Mouse (Mus musculus): ENCODE results near the gene Rps23.
"Not testable (repeated sequence)": the region's sequence is repeated elsewhere in the genome, so short reads cannot be mapped to it uniquely, and the experiment has no call there.

Rps23 gene

DNA sequence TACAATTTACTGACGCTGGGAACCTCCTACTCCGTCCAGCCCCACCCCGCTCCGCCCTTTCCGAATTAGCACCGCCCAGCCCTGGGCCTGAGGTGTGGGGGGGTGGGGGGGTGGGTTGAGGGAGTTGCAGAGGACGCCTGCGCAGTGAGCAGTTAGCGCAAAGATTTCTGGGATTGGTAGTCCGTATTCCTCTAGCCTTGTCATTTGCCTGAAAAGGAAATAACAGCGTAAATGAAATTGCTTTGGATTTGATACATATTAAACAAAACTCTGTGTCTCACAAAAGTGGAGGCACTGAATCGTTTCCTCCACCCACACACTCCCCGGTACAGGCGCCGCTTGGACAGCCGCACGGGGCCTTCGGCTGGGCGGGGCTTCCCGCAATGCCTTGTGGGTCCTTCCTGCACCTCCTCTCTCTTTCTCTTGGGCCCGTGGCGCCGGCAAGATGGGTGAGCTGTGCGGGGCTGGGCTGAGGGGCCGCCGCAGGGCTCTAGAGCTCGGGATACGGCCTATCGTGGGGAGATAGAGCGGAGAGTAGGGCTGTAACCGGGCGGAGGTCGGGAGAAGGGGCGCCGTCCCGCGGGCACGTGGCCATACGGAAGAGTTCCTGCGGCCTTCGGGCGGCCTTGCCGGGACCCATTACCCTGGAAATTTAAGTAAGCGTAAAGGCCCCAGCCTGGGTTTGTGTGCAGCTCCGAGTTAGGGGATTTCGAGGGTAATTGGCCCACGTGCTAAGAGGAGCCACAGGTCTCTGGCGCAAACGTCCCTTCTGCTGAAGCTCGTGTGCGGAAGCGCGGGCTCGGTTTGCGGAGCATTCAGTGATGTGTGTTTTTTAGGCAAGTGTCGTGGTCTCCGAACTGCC lies at the start of gene Rps23:
TSS of gene Rps23 (plus strand) at position 208 of the 862 bp plus-strand sequence.
- peak; percentile 87 for DNase-seq (ENCODE audit: low spot score)

DNA sequence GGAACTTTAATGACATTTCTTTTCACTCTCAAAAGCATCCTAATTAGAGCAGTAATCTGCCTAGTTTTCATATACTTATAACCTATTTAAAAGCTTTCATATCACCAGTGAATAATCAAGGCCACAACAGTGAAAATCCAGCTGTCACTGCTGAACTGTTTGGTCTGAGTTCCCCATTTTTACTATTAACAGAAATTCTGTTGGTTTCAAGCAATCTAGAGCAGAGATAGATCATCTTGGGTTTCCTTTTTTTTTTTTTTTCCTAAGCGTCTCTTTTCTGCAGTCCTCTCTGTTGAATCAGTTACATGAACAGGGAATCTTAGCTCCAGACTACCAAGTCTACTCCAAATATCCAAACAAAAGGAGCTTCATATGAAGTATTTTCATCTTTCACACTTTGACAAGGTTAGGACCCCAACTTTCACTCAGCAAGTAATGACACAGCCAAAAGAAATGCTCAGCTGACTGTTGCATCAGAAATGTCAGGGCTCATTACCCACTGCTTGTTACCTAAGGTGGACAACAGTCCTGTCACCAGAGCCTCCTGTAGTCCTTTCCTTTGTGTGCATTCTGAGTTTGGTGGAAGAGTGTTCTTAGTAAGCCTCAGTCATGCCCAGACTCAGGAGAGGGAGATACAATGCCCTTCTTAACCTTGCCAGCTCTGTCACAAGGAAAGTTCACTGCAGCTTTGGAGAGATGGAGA lies 40.9 kb upstream of the Rps23 start:
- no peak for DNase-seq (ENCODE audit: low spot score)

DNA sequence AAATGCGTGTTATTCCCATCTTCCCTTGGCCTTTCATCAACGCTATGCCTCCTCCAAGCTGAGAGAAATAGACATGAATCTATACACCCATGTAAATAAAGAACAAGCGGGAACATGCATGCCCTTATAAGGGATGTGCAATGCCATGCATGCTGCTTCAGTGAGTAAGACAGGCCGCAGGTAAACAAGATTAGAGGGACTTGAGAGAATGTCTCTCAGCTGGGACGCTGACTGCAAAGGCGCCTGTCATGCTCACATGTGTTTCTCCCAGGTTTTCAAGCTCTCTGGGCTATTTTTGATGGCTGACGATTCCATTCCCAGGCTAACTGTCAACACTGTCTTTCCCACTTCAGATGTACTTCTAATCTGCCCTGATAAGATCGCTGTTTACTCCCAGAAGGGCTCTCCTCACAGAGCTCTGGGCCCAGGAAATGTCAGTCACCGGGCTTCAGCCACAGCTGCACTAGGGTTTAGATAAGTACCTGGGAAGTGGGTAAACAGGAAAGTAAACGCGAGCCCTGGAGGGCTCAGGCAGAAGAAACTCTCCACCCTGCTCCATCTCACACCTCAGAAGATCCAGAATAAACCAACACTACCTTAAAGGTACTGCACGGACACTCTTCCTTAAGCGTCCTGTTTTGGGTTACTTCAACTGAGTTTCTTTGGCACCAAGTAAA lies 36.8 kb upstream of the Rps23 start:
- no peak for DNase-seq (ENCODE audit: low spot score)

DNA sequence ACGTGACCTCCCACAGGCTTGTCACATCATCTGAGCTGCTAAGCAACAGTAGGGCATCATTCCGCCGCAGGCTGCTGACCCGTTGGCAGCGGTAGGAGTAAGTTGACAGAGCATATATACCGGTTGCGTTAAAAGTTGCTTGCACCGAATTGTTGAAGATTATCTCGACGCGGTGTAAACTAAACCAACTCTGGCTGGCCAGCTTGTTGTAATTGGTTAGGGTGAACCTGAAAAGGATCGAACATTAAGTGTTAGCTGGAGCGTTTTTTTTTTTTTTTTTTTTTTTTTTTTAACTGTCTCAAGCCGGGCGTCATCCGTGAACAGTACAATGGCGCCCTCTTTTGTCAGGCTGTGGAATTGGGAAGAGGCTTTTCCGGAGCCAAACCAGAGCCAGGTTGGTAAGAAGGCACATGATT lies 36.2 kb upstream of the Rps23 start:
- peak; percentile 63 for DNase-seq (ENCODE audit: low spot score)

DNA sequence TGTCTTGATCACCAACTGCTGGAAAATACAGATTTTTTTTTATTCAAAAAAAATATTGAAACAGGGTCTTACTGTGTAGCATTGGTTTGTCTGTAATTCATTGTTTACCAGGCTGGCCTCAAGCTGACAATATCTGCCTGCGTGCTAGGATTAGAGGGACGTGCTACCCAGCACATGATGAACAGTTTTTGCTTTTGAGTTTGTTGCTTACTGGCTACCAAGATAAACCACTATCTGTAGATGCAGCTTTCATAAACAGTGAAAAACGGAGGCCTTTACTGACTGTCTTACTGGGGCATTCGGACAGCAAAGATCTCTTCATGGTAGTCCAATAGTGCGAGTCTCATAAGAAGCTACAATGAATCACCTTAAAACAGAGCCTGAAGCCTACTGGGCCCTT lies 32.6 kb upstream of the Rps23 start:
- no peak for DNase-seq (ENCODE audit: low spot score)

DNA sequence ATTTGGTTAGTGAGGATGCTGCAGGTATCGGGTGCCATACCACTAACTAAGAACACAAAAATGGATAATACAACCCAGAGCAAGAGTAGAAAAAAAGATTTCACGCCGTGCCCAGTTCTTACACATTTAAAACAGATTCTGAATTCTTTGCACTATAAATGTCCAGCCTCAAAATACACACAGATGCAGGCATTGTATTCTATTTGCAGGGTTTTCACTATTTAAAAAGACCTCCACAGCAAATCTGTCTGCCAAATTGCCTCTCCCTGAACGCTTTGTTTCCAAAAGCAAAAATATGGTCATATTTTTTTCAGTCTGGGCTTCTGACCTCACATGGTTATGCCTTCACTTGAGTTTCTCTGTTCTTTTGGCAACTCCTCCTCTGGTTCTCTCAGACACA lies 27.9 kb upstream of the Rps23 start:
- no peak for DNase-seq (ENCODE audit: low spot score)

DNA sequence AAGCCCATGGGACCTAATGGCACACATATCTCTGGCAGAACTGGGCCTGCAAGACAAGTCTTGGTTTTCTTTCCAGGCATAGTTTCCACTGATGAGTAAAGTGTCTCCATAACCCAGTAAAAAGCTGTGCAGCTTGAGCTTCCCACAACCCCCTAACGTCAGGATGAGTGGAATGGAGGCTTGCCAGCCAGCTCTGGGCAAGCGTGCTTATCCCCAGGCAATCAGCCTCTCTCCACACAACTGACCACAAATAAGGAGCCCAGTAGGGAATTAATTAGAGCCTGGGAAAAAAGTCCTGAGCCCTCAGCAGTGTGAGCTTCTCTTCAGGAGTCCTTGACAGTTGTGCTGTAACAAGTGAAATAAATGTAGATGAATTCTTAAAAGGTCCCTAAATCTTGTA lies 26.7 kb upstream of the Rps23 start:
- DNase-seq (ENCODE audit: low spot score): no peak

DNA sequence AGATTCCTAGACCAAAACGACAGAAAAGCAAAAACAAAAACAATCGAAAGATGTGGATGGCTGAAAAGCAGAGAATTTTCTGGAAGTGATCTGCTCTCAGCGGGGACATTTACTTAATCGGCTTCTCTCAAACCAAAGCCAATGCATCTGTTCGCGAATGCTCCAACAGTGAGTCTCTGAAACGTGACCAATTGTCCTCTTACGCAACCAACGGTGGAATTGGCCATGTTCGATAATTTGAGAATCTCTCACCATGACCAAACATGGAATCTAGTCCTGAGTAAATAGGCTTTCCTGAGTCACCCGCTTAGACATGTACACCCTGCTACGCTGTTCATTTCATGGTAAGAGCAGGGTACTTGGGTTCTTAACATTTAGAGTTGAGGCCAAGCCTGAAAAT lies 25.9 kb upstream of the Rps23 start:
- DNase-seq (ENCODE audit: low spot score): no peak

DNA sequence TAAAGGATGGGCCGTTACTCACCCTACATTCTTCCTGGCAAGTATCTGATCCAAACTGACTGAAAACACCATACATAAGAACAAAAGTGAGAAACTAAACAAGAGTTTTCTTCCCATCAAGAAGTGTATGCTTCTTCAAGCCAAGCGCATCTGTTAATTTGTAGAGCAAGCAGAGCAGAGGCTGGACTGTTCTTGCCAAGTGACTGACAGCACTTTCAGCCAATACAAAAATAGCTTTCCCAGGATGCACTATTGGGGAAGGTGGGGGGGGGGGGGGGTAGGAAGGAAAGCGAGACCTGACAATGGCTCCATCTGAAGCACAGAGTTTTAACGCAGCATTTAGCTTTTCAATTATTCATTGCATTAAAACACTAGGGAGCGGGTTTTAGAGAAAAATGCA lies 17.6 kb upstream of the Rps23 start, which contains the start of gene Atp6ap1l:
TSS of gene Atp6ap1l (minus strand) at position 180 of the 400 bp plus-strand sequence.
- no peak for DNase-seq (ENCODE audit: low spot score)

DNA sequence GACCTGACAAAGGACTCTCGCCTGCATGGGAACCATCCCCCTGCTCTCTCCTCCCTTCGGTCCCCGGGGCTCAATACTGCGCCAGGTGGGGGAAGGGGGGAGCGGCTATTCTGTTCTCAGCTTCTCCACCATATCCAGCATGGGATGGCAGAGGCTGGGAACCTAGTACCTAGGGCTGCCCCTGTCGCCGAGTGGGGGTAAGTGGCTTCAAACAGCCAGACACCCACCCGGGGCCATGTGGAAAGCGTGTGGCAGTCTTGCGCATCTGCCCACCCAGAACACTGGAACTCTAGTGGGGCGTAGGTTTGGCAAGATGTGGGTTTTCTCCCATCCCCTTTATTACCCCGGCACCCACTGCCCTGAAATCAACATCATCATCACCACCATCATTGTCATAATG lies 15.4 kb upstream of the Rps23 start:
- DNase-seq (ENCODE audit: low spot score): no peak

DNA sequence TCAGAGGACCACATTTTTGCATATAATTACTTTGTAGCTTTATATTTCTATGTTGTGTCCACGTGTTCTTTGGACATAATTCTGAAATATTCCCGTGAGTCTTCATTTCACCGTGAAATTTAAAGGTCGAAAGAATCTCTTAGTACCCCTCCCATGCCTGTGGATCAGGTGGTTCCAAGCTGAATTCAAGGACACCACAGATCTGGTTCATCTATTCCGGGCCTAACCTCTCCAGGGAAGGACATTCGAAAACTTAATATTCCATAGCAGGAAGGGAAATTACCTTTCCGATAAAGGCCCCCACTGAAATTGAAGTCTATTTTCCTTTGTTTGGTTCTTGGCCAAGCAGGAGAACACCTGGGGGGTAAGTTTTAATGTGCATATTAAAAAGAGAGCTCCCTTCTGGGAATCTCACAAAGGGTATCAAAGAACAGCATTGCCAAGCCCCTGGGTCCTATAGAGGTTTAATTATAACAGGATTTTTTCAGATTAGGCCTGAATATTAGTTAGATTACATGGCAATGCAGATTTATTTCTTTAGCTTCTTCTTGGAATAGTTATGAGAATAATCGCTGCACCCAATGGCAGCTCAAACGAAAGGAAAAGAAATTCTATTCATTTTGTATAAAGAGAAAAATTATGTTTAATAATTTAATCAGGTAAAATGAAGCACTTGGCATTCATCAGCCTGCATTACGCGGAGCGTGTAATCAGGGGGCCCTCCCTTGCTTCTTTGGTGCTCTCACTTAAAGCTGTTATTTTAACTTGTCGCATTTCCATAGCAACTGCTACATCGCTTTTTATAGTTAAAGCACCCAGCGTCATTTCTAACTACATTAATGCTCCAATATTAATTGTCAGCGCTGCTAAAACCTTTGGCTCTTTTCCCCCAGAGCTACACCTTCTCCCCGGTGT lies 9.7 kb upstream of the Rps23 start:
- no peak for DNase-seq (ENCODE audit: low spot score)

DNA sequence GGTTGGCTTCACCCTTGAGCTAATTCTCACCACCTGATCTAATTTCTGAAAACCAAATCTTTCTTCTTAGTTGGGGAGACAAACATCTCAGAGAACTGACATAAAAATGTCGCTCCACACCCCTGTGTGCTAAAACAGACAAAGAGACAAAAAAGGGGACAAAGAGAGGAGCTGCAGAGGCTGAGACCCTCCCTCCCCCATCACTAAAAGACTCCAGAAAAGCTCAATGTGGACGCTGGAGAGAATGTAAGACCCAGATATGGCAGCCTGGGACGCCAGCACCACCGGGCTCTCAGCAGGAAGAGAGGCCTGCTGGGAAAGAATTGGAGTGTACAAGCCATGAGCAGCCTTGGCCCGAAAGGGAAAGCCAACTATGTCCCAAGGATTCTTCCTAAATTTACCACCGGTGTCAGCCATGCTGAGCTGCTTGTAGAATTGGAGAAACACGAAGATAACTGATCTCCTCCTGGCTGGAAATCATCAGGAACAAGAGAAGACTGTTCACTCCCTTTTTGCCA lies 9.0 kb upstream of the Rps23 start:
- DNase-seq (ENCODE audit: low spot score): no peak

DNA sequence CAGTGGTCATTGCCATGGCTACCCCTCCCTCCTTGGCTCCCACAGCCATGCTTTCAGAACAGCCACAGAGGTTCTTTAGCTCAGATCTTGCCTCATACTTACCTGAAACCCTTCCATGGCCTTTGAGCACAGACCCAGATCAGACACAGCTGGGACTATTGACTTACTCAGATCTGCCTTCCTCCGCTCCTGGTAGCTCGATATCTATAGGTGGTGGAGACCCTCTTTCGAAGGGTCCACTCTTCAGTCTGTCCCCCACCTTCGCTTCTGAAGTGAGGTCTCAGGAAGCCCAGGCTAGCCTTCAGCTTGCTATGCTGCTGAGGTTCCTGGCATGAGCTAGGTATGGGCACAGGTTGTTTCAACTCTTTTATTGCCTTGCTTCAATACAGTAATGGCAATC lies 8.0 kb upstream of the Rps23 start:
- no peak for DNase-seq (ENCODE audit: low spot score)

DNA sequence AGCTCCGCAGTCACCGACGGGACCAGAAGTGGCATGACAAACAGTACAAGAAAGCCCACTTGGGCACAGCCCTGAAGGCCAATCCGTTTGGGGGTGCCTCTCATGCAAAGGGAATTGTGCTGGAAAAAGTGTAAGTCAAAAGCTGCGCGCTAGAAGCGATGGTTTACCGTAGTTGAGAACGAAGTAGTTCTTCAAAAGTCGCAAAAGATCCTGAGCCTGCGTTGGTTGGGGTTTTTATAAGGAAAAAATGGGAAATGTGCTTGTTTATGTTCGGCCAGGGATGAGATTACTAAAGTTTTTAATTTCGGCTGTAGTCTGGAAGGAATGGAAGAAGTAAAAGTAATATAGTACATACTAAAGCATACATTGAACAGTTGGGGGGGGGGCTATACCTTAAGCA lies 859 bp downstream of the Rps23 start:
- DNase-seq (ENCODE audit: low spot score): not testable (repeated sequence)

DNA sequence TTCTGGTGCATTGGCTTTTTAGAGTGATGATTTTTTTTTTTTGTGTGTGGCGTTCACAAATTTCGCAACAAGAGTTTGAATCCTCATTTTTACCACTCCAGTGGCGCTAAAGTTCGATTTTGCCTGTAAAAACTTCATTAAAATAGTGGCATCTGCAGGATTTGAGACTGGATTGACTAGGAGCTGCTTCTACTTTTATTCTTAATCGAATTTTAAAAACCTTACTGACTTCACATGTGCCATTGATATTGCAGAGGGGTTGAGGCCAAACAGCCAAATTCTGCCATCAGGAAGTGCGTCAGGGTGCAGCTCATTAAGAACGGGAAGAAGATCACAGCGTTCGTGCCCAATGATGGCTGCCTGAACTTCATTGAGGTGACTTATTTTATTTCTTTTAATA lies 1.3 kb downstream of the Rps23 start:
- DNase-seq (ENCODE audit: low spot score): no peak

DNA sequence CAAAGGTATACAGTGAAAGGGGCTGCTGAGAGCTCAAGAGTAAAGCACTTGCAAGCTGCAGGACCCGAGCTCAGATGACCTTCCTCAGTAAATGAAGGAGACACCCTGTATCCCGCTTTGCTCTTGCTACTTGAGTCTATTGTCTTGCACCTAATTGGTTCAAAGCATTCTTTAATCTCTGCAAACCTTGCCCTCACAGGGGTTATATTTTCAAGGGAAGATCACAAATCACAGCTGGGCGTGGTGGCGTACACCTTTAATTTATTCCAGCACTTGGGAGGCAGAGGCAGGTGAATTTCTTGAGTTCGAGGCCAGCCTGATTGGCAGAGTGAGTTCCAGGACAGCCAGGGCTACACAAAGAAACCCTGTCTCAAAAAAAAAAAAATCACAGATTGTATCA lies 2.4 kb downstream of the Rps23 start:
- no peak for DNase-seq (ENCODE audit: low spot score)

DNA sequence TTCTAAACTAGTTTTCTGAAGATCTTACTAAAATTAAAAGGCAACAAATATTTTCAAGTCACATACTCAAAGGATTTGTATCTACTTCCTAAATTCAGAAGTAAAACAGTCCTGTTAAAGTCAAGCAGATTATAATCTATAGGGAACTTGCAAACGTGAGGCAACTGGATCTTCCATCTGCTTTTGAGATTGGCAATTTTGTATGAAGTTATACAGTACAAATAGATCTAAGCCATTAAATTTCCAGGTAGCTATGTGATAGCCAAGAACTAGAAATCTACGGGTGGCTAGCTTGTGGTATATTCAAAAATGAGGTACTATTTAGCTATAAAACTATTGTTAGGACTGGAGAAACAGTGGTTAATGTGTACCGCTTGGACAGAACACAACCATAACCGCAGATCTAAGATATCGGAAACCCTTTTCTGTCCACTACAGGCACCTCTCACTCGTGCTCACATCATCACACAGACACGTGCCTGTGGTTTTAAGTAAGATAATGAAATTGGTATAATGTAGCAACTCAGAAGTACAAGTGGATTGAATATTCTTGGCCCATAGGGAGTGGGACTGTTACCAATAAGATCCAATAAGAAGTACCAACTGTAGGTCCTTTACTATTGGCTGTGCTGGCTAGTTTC lies 3.5 kb downstream of the Rps23 start:
- DNase-seq (ENCODE audit: low spot score): no peak

DNA sequence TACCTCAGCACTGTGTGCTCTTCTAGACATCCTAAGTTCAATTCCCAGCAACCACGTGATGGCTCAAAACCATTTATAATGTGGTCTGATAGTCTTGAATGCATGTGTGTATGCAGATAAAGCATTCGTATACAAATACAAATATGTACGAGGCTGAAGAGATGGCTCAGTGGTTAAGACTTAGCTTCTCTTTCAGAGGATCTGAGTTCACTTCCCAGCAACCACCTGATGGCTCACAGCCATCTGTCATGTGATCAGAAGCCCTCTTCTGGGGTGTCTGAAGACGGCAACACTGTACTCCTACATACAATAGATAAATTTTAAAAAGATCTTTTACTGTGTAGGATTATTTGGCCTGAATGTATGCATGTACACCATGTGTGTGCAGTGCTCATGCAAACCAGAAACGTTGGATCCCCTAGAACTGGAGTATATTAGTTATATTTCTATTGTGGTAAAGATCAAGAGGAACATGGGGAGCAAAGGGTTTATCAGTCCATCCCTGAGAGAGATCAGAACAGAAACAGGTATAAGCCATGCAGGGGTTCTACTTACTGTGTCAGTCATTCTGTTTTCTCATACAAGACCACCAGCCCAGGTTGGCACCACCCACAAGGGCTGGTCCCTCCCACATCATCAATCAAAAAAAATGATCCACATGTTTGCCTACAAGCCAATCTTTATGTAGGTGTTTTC lies 4.3 kb downstream of the Rps23 start:
- DNase-seq (ENCODE audit: low spot score): no peak

DNA sequence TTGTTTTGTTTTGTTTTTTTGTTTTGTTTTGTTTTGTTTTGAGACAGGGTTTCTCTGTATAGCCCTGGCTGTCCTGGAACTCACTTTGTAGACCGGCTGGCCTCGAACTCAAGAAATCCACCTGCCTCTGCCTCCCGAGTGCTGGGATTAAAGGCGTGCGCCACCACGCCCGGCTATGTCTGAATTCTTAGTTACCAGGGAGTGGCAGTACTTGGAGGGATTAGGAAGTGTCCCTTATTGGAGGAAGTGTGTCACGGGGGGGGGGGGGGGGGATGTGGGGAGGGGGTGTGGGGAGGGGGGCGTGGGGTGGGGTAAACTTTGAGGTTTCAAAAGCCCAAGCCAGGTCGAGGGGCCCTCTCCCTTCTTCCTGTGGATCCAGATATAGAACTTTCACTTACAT lies 5.5 kb downstream of the Rps23 start:
- not testable (repeated sequence) for DNase-seq (ENCODE audit: low spot score)

DNA sequence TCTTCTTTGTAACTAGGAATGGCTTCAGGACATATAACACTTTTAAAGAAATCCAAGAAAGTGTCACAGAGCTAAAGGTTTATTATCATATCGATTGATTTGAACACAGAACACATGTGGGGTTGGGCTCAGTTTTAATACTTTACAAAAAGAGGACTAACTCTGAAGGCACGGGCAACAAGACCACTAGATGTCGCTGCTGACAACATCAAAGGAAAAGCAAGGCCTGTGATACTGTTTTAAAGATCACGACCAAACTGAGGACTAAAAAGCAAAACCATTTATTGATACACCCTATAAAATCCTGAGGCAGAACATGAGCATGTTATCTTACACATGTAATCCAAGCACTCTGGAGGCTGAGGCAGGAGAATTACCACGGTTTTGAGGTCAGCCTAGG lies 7.1 kb downstream of the Rps23 start:
- DNase-seq (ENCODE audit: low spot score): peak; percentile 53

Data from ovary, postnatal 14 days (tissue).